Mouse (Mus musculus) hindbrain, embryonic 14.5 days (tissue): ENCODE data around the gene Dok4. TPM values are rescaled to one million over a fixed set of nuclear protein-coding genes. Genes with fewer than 3 reads are reported as not detected.

Experiments used
- ATAC-seq: fragments of 200-750 bp; cut with Nextera tagmentation; 2 replicates; pipeline ENCODE4 v1.8.0; 2017; ENCODE audit warnings: moderate number of reproducible peaks, mild to moderate bottlenecking, moderate TSS enrichment, moderate library complexity; ENCODE audit not compliant: low FRiP score
- DNase-seq: peaks from one replicate; pipeline ENCODE4 v3.0.0-alpha.2; 2015; ENCODE audit warnings: low spot score
- H3K27ac ChIP-seq: fragments of 300-500 bp; sonication (generic); 2 replicates; pipeline ENCODE4 v1.5.1; 2014; ENCODE audit warnings: mild to moderate bottlenecking, moderate library complexity
- H3K27me3 ChIP-seq: fragments of 300-500 bp; sonication (generic); 2 replicates; pipeline ENCODE4 v1.6.1; 2014; ENCODE audit warnings: mild to moderate bottlenecking, low read length, mixed read lengths; ENCODE audit not compliant: control insufficient read depth, insufficient read depth
- H3K36me3 ChIP-seq: fragments of 300-500 bp; sonication (generic); replicated peaks from 2 replicates; pipeline ENCODE4 v1.6.1; 2014; ENCODE audit not compliant: control insufficient read depth, insufficient read depth
- H3K4me1 ChIP-seq: fragments of 300-500 bp; sonication (generic); replicated peaks from 2 replicates; pipeline ENCODE4 v1.6.1; 2014; ENCODE audit warnings: antibody characterized with exemption, low read length, mixed read lengths; ENCODE audit not compliant: control insufficient read depth, insufficient read depth
- H3K4me2 ChIP-seq: fragments of 300-500 bp; sonication (generic); replicated peaks from 2 replicates; pipeline ENCODE4 v1.6.1; 2014; ENCODE audit warnings: mild to moderate bottlenecking, moderate library complexity
- H3K4me3 ChIP-seq: fragments of 300-500 bp; sonication (generic); replicated peaks from 2 replicates; pipeline ENCODE4 v1.5.1; 2014; ENCODE audit warnings: mild to moderate bottlenecking, low read length
- H3K9ac ChIP-seq: fragments of 300-500 bp; sonication (generic); 2 replicates; pipeline ENCODE4 v1.6.1; 2014
- H3K9me3 ChIP-seq: fragments of 300-500 bp; sonication (generic); 2 replicates; pipeline ENCODE4 v1.6.1; 2016; ENCODE audit warnings: low read length; ENCODE audit not compliant: control insufficient read depth
- WGBS: fragments of 180-500 bp; shearing (Covaris S2); extraction: QIAGEN DNeasy Blood & Tissue Kit; methylation state at CpG from one replicate; pipeline ENCODE4 v1.1.7; 2014; 5-methylcytosine and 5-hydroxymethylcytosine counted together
- polyA plus RNA-seq: library from polyadenylated mRNA; unstranded; fragments of >200 nt; fragmentation: Nextera tagmentation; extraction: Ambion mirVana; gene quantifications from 2 replicates; pipeline ENCODE4 v1.2.1, GENCODE M21; 2014

The Dok4 gene
- polyA plus RNA-seq, 1 experiment from 2014 or later: 65.2 TPM

DNA sequence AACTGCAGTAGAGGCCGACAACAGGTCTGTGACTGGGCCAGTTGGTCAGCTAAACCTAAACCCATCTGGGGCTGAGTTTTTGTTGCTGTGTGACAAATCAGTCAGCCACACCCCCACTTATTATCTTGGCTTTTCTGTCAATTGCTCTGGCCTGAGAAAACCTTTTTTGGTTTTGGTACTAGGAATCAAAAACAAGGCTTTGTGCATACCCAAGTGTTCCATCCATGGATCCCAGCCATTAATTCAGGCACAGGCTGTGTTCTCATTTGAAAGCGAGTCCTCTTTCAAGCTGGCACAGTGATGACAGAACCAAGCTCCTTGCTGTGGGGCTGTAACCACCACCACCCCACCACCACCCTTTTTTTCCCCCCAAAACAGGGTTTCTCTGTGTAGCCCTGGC is 54.7 kb downstream of the Dok4 start:
- no peaks in the 10 kb centered on the region for H3K27me3 ChIP-seq
- peaks cover 45% of the 10 kb centered on the region for H3K36me3 ChIP-seq

DNA sequence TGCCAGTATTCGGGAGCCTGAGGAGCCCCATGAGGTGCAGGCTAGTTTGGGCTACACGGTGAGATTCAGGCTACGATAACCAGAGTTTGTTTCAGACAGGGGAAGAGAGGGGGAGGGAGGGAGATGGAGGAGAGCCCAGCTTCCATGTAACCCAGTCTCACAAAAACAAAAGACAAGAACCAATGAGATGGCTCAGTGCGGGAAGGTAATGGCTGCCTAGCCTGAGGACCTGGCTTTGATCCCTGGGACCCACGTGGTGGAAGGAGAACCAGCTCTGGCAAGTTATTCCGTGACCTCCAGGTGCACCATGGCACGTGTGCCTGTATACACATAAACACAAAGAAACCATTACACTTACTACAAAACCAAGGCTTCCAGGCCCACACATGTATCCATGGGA is 55.6 kb downstream of the Dok4 start:
- Histone ChIP-seq H3K4me2 (no peak overlapping the region), H3K36me3 (peaks cover 37% of the 10 kb centered on the region), H3K9me3 (no peaks in the 10 kb centered on the region), H3K27me3 (no peaks in the 10 kb centered on the region), H3K27ac (no peak overlapping the region), H3K4me1 (no peaks in the 10 kb centered on the region), H3K9ac (no peak overlapping the region), H3K4me3 (no peak overlapping the region)
- WGBS: 93% methylated on average over 7 of the region's 7 CpGs
- ATAC-seq (no peak), DNase-seq (no peak)

More for the DNA sequence above, 54.7 kb downstream of the Dok4 start:
- WGBS: 92% methylated on average over 2 of the region's 2 CpGs
- no peak overlapping the region for H3K4me2 ChIP-seq
- DNase-seq (no peak), ATAC-seq (no peak)
- H3K4me1 ChIP-seq: no peaks in the 10 kb centered on the region
- H3K4me3 ChIP-seq: no peak overlapping the region
- no peak overlapping the region for H3K27ac ChIP-seq
- no peak overlapping the region for H3K9ac ChIP-seq
- H3K9me3 ChIP-seq: no peaks in the 10 kb centered on the region

DNA sequence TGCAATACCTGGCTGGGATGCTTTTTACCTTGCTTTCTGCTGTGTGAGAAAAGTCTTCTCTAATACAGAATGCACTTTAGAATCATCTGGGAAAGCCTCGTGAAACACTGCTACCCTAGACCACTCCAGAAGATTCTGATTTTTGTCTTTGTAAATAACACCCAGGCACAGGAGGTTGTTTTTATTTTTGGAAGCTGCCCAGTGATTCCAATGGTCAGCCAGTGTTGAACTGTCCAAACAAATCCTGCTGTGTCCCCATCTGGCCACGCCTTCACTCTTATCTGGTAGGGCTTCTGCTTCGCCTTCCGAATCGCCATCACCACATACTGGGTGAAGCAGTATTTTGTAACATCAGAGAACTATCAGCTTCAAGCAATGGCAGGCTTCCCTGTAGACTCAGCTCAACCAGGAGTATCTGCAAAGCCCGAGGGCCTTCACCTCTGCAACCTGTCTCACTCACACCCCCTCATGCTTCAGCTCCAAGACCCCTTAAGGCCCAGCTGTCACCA is 56.4 kb downstream of the Dok4 start:
- Histone ChIP-seq H3K9me3 (no peaks in the 10 kb centered on the region), H3K27me3 (no peaks in the 10 kb centered on the region), H3K36me3 (peaks cover 30% of the 10 kb centered on the region), H3K9ac (no peak overlapping the region), H3K4me3 (no peak overlapping the region), H3K27ac (no peak overlapping the region), H3K4me2 (no peak overlapping the region), H3K4me1 (no peaks in the 10 kb centered on the region)
- 87% methylated on average over 6 of the region's 6 CpGs for WGBS
- DNase-seq: no peak
- ATAC-seq: no peak

DNA sequence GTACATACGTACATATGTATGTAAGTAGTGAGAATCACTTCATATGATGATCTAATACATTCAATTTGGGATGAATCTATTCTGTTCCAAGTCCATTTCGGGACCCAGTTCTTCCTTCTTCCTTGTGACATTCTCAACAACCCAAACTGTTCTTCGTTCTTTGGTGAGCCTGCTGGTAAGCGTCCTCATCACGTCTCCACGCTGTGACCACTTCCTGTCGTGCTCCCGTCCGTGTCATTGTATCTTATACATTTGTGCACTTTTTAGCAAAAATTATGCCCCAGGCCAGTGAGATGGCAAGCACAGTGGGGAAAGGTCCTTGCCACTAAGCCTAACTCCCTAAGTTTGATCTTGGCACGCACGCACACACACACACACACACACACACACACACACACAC is 58.2 kb downstream of the Dok4 start:
- 94% methylated on average over 11 of the region's 11 CpGs for WGBS

DNA sequence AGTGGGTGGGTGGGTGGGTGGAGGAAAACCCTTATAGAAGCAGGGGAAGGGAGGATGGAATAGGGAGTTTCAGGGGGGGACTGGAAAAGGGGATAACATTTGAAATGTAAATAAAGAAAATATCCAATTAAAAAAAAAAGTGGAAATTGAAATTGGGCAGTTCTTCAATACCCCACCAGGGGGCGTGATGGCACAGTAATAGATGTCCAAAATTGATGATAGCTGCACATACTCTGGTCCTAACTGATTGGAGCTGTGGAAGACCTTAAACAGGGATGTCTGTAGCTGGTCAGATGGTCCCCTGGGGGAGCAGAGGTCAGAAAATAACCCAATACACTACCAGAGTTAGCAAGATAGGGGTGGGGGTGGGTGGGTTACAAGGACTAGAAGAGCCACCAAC is 61.6 kb downstream of the Dok4 start:
- Histone ChIP-seq H3K9ac (no peak overlapping the region), H3K36me3 (no peaks in the 10 kb centered on the region), H3K4me3 (no peak overlapping the region), H3K4me2 (no peak overlapping the region), H3K27me3 (no peaks in the 10 kb centered on the region), H3K4me1 (no peaks in the 10 kb centered on the region), H3K9me3 (no peaks in the 10 kb centered on the region), H3K27ac (no peak overlapping the region)
- ATAC-seq (no peak), DNase-seq (peak; percentile 70)
- WGBS: 0% methylated on average over 1 of the region's 1 CpGs

More for the DNA sequence above, 58.2 kb downstream of the Dok4 start:
- Histone ChIP-seq H3K27me3 (no peaks in the 10 kb centered on the region), H3K27ac (no peak overlapping the region), H3K4me1 (no peaks in the 10 kb centered on the region), H3K9me3 (no peaks in the 10 kb centered on the region), H3K4me3 (no peak overlapping the region), H3K4me2 (no peak overlapping the region), H3K9ac (no peak overlapping the region), H3K36me3 (peaks cover 12% of the 10 kb centered on the region)
- DNase-seq (no peak), ATAC-seq (no peak)

Other genes starting within 250 kb of the Dok4 start
- 88.2 and 96.3 TPM in 2 replicates for gene Arl2bp, start 209.7 kb downstream of the Dok4 start, polyA plus RNA-seq
- gene Pllp, start 180.1 kb downstream of the Dok4 start, polyA plus RNA-seq: 2.0 and 2.2 TPM in 2 replicates
- not detected in 2 replicates for gene Ccl22, start 130.7 kb downstream of the Dok4 start, polyA plus RNA-seq
- 32.6 and 42.0 TPM in 2 replicates for gene Cx3cl1, start 104.3 kb downstream of the Dok4 start, polyA plus RNA-seq
- gene Ccl17, start 65.9 kb downstream of the Dok4 start, polyA plus RNA-seq: 0.46 and 1.3 TPM in 2 replicates
- 59.1 and 59.8 TPM in 2 replicates for gene Coq9, start 38.0 kb downstream of the Dok4 start, polyA plus RNA-seq
- gene Ciapin1, start 38.0 kb downstream of the Dok4 start, polyA plus RNA-seq: 151 and 171 TPM in 2 replicates
- 111 TPM in 2 replicates for gene Polr2c, start 18.9 kb downstream of the Dok4 start, polyA plus RNA-seq
- 7.1 and 9.0 TPM in 2 replicates for gene Ccdc102a, start 41.8 kb upstream of the Dok4 start, polyA plus RNA-seq
- gene Adgrg5, start 47.4 kb upstream of the Dok4 start, polyA plus RNA-seq: 0.23 and 0.27 TPM in 2 replicates
- gene Adgrg1, start 98.4 kb upstream of the Dok4 start, polyA plus RNA-seq: 115 and 123 TPM in 2 replicates
- gene Adgrg3, start 141.4 kb upstream of the Dok4 start, polyA plus RNA-seq: 1.1 and 1.2 TPM in 2 replicates
- gene Drc7, start 178.8 kb upstream of the Dok4 start, polyA plus RNA-seq: 1.8 and 2.3 TPM in 2 replicates
- gene Katnb1, start 204.9 kb upstream of the Dok4 start, polyA plus RNA-seq: 36.6 and 39.2 TPM in 2 replicates